Mouse (Mus musculus) testis, postnatal 14 days (tissue): ENCODE data around the gene Gm15217.
A peak's percentile ranks its signal among the peaks of the same experiment; 100 is the strongest.

Experiments used
- DNase-seq: peaks from one replicate; pipeline ENCODE4 v3.0.0; 2021; ENCODE audit warnings: low spot score

The Gm15217 gene

GRCm38 (mm10) chr14:46379285-46379684, at the start of gene Gm15217:
Gene Gm15217, plus strand, starts transcription at chr14:46379414.
- DNase-seq, result no peak

- no peak for DNase-seq
These were observed 45.6 kb upstream of the Gm15217 start for GRCm38 (mm10) chr14:46333421-46334237.

GRCm38 (mm10) chr14:46338801-46339200, 40.4 kb upstream of the Gm15217 start:
- DNase-seq, result no peak

GRCm38 (mm10) chr14:46344750-46345149, 34.5 kb upstream of the Gm15217 start:
- no peak for DNase-seq

GRCm38 (mm10) chr14:46357286-46357685, 21.9 kb upstream of the Gm15217 start:
- DNase-seq, result no peak

GRCm38 (mm10) chr14:46357696-46358095, 21.5 kb upstream of the Gm15217 start:
- no peak for DNase-seq

GRCm38 (mm10) chr14:46363209-46363608, 16.0 kb upstream of the Gm15217 start:
- DNase-seq, result no peak

- DNase-seq, result no peak
These were observed 6.8 kb upstream of the Gm15217 start for GRCm38 (mm10) chr14:46372452-46372851.

GRCm38 (mm10) chr14:46375796-46376195, 3.4 kb upstream of the Gm15217 start:
- no peak for DNase-seq

- DNase-seq, result no peak
These were observed 1.1 kb downstream of the Gm15217 start for GRCm38 (mm10) chr14:46380286-46380721.

GRCm38 (mm10) chr14:46381457-46381856, 2.2 kb downstream of the Gm15217 start:
- no peak for DNase-seq

GRCm38 (mm10) chr14:46384946-46385691, 5.9 kb downstream of the Gm15217 start:
- DNase-seq, result no peak

GRCm38 (mm10) chr14:46385701-46386477, 6.7 kb downstream of the Gm15217 start:
- no peak for DNase-seq

- DNase-seq, result no peak
These were observed 7.5 kb downstream of the Gm15217 start for GRCm38 (mm10) chr14:46386478-46387356.

- peak; percentile 69 for DNase-seq
These were observed 8.1 kb downstream of the Gm15217 start for GRCm38 (mm10) chr14:46387357-46387671.

- no peak for DNase-seq
These were observed 8.7 kb downstream of the Gm15217 start for GRCm38 (mm10) chr14:46387821-46388481.

- DNase-seq, result no peak
These were observed 9.4 kb downstream of the Gm15217 start for GRCm38 (mm10) chr14:46388636-46389035.

- DNase-seq, result no peak
These were observed 10.4 kb downstream of the Gm15217 start for GRCm38 (mm10) chr14:46389438-46390248.

- no peak for DNase-seq
These were observed 11.1 kb downstream of the Gm15217 start, which contains the start of gene Bmp4 for GRCm38 (mm10) chr14:46390249-46390775. Gene Bmp4, minus strand, starts transcription at chr14:46390669.
